Mouse (Mus musculus) urinary bladder, postnatal 36 days (tissue): ENCODE results near the gene Bbs9.
"Not testable (repeated sequence)": the region's sequence is repeated elsewhere in the genome, so short reads cannot be mapped to it uniquely, and the experiment has no call there.

ENCODE experiments used
- DNase-seq, 2 experiments: peaks; one replicate each; pipeline ENCODE4 v3.0.0; 2022; ENCODE audit warnings: low spot score in 2 of 2, mixed read lengths in 1 of 2

Gene Bbs9

DNA sequence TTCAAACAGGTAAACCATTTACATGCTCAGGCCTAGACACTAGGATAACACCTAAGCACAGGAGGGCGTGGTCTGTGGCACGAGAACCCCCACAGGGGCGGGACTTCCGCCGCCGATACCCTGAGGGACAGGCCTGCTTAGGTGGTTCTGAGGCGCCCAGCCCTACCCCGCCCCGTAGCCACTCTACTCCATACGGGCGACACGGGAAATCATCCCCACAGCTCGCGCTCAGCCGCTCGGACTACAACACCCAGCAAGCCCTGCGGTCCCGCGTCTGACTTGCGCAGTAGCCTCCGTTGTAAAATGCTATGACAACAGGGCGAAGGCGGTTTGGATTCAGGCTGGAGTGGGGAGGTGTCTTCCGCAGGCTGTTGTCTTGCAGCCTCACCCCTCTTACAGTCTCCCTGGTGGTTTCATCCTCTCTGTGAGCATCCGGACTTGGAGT is at the start of gene Bbs9:
TSS of gene Bbs9 (plus strand) at position 292 of the 445 bp plus-strand sequence.
- peak; percentile 88 to 92 for DNase-seq

DNA sequence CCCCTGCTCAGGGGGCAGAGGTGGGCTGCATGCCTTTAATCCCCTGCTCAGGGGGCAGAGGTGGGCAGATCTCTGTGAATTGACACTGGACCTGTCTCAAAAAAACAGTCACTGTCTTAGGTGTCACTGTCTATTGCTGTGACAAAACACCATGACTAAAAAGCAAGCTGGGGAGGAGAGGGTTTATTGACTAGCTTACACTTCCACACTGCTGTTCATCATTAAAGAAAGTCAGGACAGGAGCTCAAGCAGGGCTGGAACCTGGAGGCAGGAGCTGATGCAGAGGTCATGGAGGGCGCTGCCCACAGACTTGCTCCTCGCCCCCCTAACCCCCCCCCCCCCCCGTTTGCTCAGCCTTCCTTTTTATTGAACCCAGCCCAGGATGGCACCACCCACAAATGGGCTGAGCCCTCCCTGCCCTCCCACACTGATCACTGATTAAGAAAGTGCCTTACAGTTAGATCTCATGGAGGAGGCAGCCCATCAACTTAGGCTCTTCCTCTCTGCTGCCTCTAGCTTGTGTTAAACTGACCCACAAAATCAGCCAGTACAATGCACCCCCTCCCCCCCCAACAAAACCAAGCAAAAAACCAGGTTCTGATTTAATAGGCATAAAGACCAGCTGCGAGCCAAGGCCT is 47.4 kb upstream of the Bbs9 start:
- no peak for DNase-seq

GRCm38 (mm10) chr9:22428666-22429410 is 46.7 kb upstream of the Bbs9 start:
- DNase-seq = no peak

GRCm38 (mm10) chr9:22429533-22430241 is 45.8 kb upstream of the Bbs9 start:
- DNase-seq = no peak

- DNase-seq = no peak
Observed at GRCm38 (mm10) chr9:22430315-22430840, 45.1 kb upstream of the Bbs9 start.

GRCm38 (mm10) chr9:22433221-22433620 is 42.3 kb upstream of the Bbs9 start:
- no peak for DNase-seq

GRCm38 (mm10) chr9:22434101-22434500 is 41.4 kb upstream of the Bbs9 start:
- no peak for DNase-seq

- DNase-seq = no peak
Observed at GRCm38 (mm10) chr9:22438826-22439225, 36.7 kb upstream of the Bbs9 start.

DNA sequence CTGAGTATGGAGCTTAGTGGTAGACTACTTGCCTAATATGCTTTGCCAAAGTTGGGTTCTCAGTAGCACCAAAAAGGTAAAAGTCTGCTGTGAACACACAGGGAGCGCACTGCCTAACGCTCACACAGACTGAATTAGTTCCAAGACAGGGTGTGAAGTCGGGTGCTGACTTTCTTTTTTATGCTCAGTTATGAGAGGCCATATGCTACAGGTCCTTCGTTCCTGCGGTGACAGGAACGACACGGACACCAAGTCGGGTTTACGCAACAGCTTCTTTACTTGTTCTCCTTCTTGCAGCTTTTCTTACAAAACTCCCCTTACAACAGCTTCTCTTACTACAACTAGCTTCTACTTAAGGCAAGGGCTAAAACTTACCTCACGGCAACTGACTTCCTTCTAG is 32.4 kb upstream of the Bbs9 start:
- DNase-seq = no peak

GRCm38 (mm10) chr9:22445123-22445522 is 30.4 kb upstream of the Bbs9 start:
- no peak for DNase-seq

DNA sequence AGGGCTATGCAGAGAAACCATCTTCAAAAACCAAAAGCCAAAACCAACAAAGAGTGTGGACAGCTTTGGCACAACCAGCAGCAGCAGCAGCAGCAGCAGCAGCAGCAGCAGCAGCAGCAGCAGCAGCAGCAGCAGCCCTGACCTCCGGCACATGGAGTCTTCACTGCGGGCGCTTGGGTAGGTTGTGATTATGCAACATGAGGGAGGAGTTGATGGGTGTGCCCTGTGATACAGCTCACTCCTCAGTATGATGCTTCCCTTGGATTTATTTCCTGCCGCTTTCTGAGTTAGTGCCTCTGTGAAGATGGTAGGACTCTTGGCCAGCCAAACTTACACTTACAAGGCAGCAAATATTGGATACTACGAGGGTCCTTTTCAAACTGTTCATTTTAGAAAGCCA is 28.3 kb upstream of the Bbs9 start:
- DNase-seq = no peak

DNA sequence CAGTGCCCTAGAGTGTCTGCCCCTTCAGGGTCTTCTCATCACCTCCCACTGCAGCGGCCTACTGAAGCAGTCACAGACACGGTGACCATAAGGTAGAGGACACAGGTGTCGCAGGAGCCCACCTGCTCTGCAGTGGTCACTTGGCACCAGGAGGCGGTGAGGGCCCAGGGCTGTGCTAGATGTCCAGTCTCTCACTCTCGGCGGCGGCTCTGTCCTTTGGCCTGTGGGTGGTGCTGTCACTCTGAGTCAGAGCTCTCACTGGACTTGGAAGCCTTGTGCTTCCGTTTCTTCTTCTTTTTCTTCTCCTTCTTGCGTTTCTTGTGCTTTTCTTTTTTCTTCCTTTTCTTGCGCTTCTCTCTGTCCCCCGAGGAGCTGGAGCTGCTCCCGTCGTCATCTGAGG is 27.1 kb upstream of the Bbs9 start:
- no peak for DNase-seq

- no peak for DNase-seq
Observed at GRCm38 (mm10) chr9:22449209-22449608, 26.3 kb upstream of the Bbs9 start.

GRCm38 (mm10) chr9:22452697-22453096 is 22.8 kb upstream of the Bbs9 start:
- DNase-seq = no peak

DNA sequence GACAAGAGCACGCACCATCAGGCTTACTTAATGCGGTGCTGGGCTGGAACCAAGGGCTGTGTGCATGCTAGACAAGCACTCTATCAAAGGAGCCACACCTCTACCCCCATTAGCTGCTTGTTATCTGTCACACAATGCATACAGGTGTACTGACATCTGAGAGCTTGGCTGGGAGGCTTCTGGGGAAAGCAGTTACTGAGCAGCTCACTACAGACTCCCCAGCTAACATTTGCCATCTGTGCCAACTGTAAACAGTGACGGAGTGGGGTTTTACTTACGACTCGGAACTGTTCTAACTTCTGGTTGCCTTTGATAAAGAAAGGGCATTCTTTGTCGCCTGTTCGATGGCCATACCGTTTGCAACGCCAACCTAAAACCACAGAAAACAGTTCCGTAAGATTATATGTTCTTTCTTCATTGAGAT is 22.0 kb upstream of the Bbs9 start:
- no peak for DNase-seq

GRCm38 (mm10) chr9:22453990-22454389 is 21.5 kb upstream of the Bbs9 start, which contains the start of gene Gm17545:
Gene Gm17545, plus strand, starts transcription at chr9:22454290.
- DNase-seq = not testable (repeated sequence)

- DNase-seq = no peak
Observed at GRCm38 (mm10) chr9:22455041-22455440, 20.5 kb upstream of the Bbs9 start.

DNA sequence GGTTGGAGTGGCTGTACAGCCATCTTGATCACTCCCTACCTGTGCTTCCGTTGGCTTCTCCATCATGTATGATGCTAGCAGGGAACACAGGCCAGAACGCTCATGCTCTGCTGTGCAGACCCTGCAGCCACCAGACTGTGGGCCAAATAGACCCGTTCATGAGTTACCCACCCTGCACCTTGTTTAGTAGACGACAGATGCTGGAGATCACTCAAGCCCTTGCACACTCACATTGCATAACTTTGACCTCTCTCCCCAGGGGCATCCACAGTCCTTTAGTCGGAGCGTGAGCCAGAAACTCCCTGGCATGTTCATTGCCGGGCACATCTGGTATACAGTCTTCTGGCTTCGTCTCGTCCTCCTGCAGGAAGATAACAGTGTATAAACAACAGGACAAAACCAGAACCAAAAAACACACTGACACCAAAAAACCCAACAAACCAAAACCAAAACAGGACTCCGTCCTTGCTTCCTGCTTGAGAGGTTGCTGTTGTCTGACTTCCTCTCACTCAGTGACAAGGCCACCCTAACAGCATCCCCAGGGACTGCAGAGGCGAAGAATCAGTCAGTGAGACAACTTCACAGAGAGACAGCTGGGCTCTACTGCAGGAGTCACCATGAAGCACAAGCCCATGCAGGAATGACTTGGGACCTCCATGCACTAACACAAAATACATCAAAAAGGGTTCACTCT is 18.2 kb upstream of the Bbs9 start:
- peak in 1 of 2 experiments; percentile 9 for DNase-seq

- peak in 1 of 2 experiments; percentile 45 for DNase-seq
Observed at GRCm38 (mm10) chr9:22461946-22462345, 13.6 kb upstream of the Bbs9 start.

DNA sequence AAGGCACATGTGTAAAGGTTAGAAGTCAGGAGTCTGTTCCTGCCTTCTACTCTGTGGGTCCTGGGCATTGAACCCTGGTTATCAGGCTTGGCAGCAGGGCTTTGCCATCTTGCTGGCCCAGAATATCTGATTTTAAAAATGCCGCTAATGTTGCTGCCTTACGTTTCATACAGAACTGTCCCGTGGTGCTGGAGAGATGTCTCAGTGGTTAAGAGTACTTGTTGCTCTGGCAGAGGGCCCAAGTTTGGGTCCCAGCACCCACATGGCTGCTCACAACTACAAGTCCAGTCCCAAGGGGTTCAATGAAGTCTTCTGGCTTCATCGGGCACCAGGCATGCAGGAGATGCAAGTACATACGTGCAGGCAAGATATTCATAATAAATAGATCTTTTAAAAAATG is 9.3 kb upstream of the Bbs9 start:
- DNase-seq = no peak

- DNase-seq = peak; percentile 28 to 38
Observed at GRCm38 (mm10) chr9:22467371-22468169, 7.9 kb upstream of the Bbs9 start.
